Mouse (Mus musculus) heart, embryonic 11.5 days (tissue): ENCODE measurements around the gene Kctd19. TPM values are rescaled to one million over a fixed set of nuclear protein-coding genes. Genes with fewer than 3 reads are reported as not detected.

Experiments used
- ATAC-seq: fragments of 200-750 bp; cut with Nextera tagmentation; replicated peaks from 2 replicates; pipeline ENCODE4 v1.8.0; 2017; ENCODE audit warnings: moderate library complexity; ENCODE audit not compliant: insufficient number of reproducible peaks, low FRiP score, low TSS enrichment
- H3K27ac ChIP-seq: fragments of 300-500 bp; sonication (generic); 2 replicates; pipeline ENCODE4 v1.5.1; 2014; ENCODE audit warnings: mild to moderate bottlenecking, low read depth, low read length
- H3K27me3 ChIP-seq: fragments of 300-500 bp; sonication (generic); 2 replicates; pipeline ENCODE4 v1.6.1; 2014; ENCODE audit warnings: mild to moderate bottlenecking, low read length, mixed read lengths; ENCODE audit not compliant: control insufficient read depth, insufficient read depth
- H3K36me3 ChIP-seq: fragments of 300-500 bp; sonication (generic); 2 replicates; pipeline ENCODE4 v1.6.1; 2014; ENCODE audit warnings: mild to moderate bottlenecking, low read length, moderate library complexity, mixed read lengths; ENCODE audit not compliant: control insufficient read depth, insufficient read depth
- H3K4me1 ChIP-seq: fragments of 300-500 bp; sonication (generic); 2 replicates; pipeline ENCODE4 v1.6.1; 2014; ENCODE audit warnings: low read length; ENCODE audit not compliant: control insufficient read depth, insufficient read depth
- H3K4me2 ChIP-seq: fragments of 300-500 bp; sonication (generic); 2 replicates; pipeline ENCODE4 v1.6.1; 2014; ENCODE audit warnings: mild to moderate bottlenecking, moderate library complexity
- H3K4me3 ChIP-seq: fragments of 300-500 bp; sonication (generic); 2 replicates; pipeline ENCODE4 v1.5.1; 2014; ENCODE audit warnings: low read depth, low read length
- H3K9ac ChIP-seq: fragments of 300-500 bp; sonication (generic); 2 replicates; pipeline ENCODE4 v1.6.1; 2014; ENCODE audit warnings: mild to moderate bottlenecking, low read depth, low read length, moderate library complexity
- H3K9me3 ChIP-seq: fragments of 300-500 bp; sonication (generic); replicated peaks from 2 replicates; pipeline ENCODE4 v1.6.1; 2016; ENCODE audit warnings: low read length; ENCODE audit not compliant: control insufficient read depth
- WGBS: fragments of 180-500 bp; shearing (Covaris S2); extraction: QIAGEN DNeasy Blood & Tissue Kit; methylation state at CpG from one replicate; pipeline ENCODE4 v1.1.7; 2014; ENCODE audit not compliant: insufficient replicate concordance; 5-methylcytosine and 5-hydroxymethylcytosine counted together
- polyA plus RNA-seq: library from polyadenylated mRNA; unstranded; fragments of >200 nt; fragmentation: Nextera tagmentation; extraction: Ambion mirVana; gene quantifications from 2 replicates; pipeline ENCODE4 v1.2.1, GENCODE M21; 2014

The Kctd19 gene
- polyA plus RNA-seq, 1 experiment from 2014 or later, result not detected

DNA sequence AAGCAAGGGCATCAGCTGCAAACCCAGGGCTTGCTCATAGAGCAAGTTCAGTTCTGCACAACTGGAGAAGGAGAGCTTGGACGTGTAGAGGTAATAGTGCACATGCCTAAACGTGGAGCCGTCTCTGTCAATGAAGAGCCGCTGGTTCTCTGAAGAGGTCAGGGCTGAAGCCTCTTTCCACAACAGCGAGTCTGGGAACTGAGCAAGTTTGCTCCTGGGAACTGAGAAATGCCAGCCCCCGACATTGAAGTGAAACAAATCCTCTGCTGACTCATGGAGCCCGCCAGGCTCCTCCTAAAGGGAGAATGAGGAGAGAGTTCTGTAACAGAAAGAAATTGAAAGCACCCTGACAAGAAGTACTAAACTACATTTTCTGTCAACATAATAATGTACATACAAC lies 5.0 kb downstream of the Kctd19 start:
- peaks cover 2% of the 10 kb centered on the region for H3K4me1 ChIP-seq
- H3K9me3 ChIP-seq, result no peaks in the 10 kb centered on the region
- H3K9ac ChIP-seq, result no peak overlapping the region
- no peak overlapping the region for H3K4me2 ChIP-seq
- no peak for ATAC-seq
- H3K27ac ChIP-seq, result no peak overlapping the region
- WGBS, result 61% methylated on average over 7 of the region's 7 CpGs
- no peaks in the 10 kb centered on the region for H3K36me3 ChIP-seq
- H3K27me3 ChIP-seq, result peaks cover 10% of the 10 kb centered on the region
- no peak overlapping the region for H3K4me3 ChIP-seq

DNA sequence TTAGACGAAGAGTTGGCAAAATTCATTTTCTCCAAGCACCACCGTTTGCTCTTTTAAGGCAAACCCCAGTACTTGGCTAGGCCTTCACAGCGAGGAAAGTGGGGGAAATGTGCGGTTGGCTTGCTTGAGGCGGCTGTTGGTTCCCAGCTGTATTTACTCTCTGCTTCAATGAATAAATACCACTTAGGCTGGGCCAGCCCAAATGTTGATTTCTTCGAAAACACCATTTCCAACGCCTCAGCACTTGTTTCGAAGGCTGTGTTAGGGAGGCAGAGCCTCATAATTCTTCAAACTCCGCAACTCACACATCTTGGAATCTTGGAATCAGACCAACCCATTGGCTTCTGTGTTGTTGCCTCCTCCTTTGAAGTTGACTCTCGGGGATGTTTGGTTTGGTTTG lies 6.9 kb downstream of the Kctd19 start:
- H3K36me3 ChIP-seq, result no peaks in the 10 kb centered on the region
- WGBS, result 75% methylated on average over 10 of the region's 10 CpGs
- no peaks in the 10 kb centered on the region for H3K9me3 ChIP-seq
- no peak for ATAC-seq
- H3K27ac ChIP-seq, result no peak overlapping the region
- no peaks in the 10 kb centered on the region for H3K27me3 ChIP-seq
- H3K4me1 ChIP-seq, result no peaks in the 10 kb centered on the region
- no peak overlapping the region for H3K4me3 ChIP-seq
- H3K9ac ChIP-seq, result no peak overlapping the region
- H3K4me2 ChIP-seq, result no peak overlapping the region

DNA sequence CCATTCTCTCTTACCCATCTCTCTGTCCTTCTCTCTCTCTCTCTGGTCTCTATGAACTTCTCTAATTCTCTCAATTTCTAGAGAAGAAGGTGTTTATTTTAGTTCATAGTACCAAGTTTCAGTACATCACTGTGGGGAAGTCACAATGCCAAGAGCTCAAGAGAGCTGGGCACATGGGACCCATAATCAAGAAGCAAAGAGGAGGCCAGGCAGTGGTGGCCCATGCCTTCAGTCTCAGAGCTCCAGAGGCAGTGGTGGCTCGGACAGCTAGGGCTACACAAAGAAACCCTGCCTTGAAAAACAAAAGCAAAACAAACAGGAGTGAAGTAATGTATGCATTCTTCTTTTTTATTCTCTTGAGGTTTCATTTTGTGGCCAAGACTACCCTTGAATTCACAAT lies 8.8 kb downstream of the Kctd19 start:
- no peaks in the 10 kb centered on the region for H3K4me1 ChIP-seq
- no peak overlapping the region for H3K4me3 ChIP-seq
- ATAC-seq, result no peak
- H3K27ac ChIP-seq, result no peak overlapping the region
- H3K9me3 ChIP-seq, result no peaks in the 10 kb centered on the region
- WGBS, result 55% methylated on average over 1 of the region's 1 CpGs
- no peak overlapping the region for H3K9ac ChIP-seq
- H3K36me3 ChIP-seq, result no peaks in the 10 kb centered on the region
- H3K4me2 ChIP-seq, result no peak overlapping the region
- H3K27me3 ChIP-seq, result no peaks in the 10 kb centered on the region; the same call in 1 of the 2 replicates

DNA sequence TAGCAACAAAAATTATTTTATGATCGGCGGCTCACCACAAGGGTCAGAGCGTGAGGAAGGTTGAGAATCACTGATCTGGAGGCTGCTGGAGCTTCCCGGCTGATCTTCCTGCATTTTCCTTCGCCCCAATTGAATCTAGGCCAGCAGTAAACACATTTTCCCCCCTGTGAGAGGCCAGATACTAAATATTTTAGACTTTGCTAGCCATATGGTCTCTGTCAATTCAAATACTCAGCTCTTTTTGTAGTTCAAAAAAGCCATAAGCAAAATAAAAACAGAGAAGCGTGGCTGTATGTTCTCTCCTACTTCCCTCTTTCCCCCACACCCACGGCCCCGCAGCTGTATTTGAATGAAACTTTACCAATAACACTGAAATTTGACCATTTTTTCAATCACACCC lies 9.8 kb downstream of the Kctd19 start:
- no peak overlapping the region for H3K27ac ChIP-seq
- no peaks in the 10 kb centered on the region; the same call in 1 of the 2 replicates for H3K27me3 ChIP-seq
- ATAC-seq, result no peak
- H3K4me1 ChIP-seq, result no peaks in the 10 kb centered on the region
- no peaks in the 10 kb centered on the region for H3K9me3 ChIP-seq
- no peak overlapping the region for H3K4me2 ChIP-seq
- WGBS, result 85% methylated on average over 8 of the region's 8 CpGs
- no peaks in the 10 kb centered on the region for H3K36me3 ChIP-seq
- H3K4me3 ChIP-seq, result no peak overlapping the region
- no peak overlapping the region for H3K9ac ChIP-seq

DNA sequence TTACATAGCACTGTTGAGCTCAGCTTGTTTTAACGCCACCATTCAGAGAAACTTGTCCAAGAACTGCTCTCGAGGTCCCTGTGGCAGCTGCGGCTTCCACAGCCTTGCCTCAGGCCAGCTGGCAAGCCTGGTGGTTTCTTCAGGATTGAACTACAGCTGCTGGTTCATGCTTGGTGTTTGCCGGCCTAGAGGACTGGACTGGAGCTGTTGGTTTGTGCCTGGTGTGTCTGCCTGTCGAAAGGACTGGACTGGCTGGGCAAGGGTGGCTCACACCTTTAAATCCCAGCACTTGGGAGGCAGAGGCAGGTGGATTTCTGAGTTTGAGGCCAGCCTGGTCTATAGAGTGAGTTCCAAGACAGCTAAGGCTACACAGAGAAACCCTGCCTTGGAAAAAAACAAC lies 13.3 kb downstream of the Kctd19 start:
- no peak overlapping the region for H3K4me2 ChIP-seq
- no peak overlapping the region for H3K27ac ChIP-seq
- ATAC-seq, result no peak
- no peaks in the 10 kb centered on the region for H3K4me1 ChIP-seq
- H3K9me3 ChIP-seq, result no peaks in the 10 kb centered on the region
- H3K9ac ChIP-seq, result no peak overlapping the region
- no peaks in the 10 kb centered on the region for H3K36me3 ChIP-seq
- H3K27me3 ChIP-seq, result peaks cover 3% of the 10 kb centered on the region
- 75% methylated on average over 5 of the region's 5 CpGs for WGBS
- H3K4me3 ChIP-seq, result no peak overlapping the region

DNA sequence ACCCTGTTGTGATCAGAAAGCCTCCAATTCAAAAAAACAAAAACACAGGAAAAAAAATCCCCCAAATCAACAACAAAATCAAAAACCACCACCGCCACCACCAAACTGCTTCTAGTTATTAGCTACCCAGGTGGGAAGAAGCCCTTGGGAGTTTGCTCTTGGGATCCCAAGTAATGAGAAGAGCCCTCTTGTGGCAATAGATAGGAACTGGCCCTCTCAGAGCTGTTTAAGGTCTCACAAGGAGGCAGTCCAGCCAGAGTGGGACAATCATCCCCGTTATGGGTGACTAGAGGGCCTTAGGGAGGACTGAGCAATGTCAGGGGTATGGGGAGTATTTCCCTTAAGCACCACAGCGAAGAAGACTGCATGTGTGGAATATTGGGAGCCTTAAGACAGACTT lies 15.6 kb downstream of the Kctd19 start:
- Histone ChIP-seq H3K27ac (no peak overlapping the region), H3K4me3 (no peak overlapping the region), H3K36me3 (no peaks in the 10 kb centered on the region), H3K9ac (no peak overlapping the region), H3K4me2 (no peak overlapping the region), H3K27me3 (peaks cover 7% of the 10 kb centered on the region), H3K4me1 (no peaks in the 10 kb centered on the region), H3K9me3 (no peaks in the 10 kb centered on the region)
- no peak for ATAC-seq
- 36% methylated on average over 3 of the region's 3 CpGs for WGBS

DNA sequence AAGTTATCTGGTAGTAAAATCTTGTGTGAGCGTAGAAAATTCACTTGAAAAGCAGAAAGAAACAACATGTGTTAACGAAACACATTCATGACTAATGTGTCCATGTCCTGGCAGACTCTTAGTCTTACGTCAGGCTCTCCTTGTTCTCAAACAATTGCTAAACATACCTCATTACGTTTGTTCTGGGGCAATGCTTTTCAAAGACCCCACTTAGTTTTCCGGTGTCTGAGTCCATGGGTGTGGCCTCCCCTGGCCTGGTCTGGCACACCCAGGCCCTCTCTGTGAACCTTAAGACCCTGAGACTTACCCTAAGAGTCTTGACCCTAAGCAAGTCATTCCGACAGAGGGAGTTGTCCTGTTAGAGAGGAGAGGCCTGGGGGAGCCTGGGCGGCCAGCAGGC lies 19.4 kb downstream of the Kctd19 start:
- H3K4me1 ChIP-seq, result no peaks in the 10 kb centered on the region; the same call in 1 of the 2 replicates
- no peaks in the 10 kb centered on the region for H3K36me3 ChIP-seq
- WGBS, result 71% methylated on average over 7 of the region's 7 CpGs
- no peak for ATAC-seq
- peaks cover 12% of the 10 kb centered on the region for H3K27me3 ChIP-seq
- H3K9ac ChIP-seq, result no peak overlapping the region
- no peaks in the 10 kb centered on the region for H3K9me3 ChIP-seq
- H3K4me2 ChIP-seq, result no peak overlapping the region
- no peak overlapping the region for H3K4me3 ChIP-seq
- no peak overlapping the region for H3K27ac ChIP-seq

DNA sequence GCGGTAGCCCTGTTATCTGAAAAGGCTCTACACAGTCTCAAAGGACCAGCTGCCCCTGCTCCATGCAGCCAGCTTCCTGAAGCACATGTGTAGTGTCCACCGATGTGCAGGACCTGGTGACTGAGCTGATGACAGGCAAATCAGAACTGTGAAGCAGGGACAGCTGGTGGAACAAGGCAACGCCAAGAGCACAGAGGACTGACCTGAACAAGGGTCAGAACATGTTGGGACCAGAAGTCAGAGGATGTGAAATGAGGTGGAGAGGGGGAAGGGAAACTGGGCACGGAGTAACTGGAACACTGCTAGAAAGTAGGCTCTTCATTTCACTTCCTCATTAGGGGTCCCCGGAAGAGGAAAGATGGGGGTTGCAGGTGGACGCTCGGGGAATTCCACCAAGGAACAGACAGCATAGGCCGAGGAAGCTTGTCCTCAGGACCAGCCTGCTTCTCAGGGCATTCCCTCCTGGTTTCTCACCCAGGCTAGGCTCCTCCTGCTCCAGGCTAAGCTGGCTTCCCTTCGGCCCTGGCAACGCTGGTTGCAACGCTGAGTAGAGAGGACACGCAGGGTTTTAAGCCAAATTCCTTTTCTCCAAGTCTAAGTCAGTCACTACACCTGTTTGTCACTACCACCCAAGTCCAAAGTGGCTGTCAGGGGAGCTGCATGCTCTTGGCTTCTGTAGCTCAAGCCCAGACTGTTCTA lies 20.1 kb downstream of the Kctd19 start:
- Histone ChIP-seq H3K4me3 (no peak overlapping the region), H3K27ac (no peak overlapping the region), H3K9me3 (no peaks in the 10 kb centered on the region), H3K36me3 (no peaks in the 10 kb centered on the region), H3K4me1 (no peaks in the 10 kb centered on the region; the same call in 1 of the 2 replicates), H3K27me3 (peaks cover 12% of the 10 kb centered on the region), H3K9ac (no peak overlapping the region), H3K4me2 (no peak overlapping the region)
- WGBS, result 70% methylated on average over 12 of the region's 12 CpGs
- peak; percentile 46 for ATAC-seq

DNA sequence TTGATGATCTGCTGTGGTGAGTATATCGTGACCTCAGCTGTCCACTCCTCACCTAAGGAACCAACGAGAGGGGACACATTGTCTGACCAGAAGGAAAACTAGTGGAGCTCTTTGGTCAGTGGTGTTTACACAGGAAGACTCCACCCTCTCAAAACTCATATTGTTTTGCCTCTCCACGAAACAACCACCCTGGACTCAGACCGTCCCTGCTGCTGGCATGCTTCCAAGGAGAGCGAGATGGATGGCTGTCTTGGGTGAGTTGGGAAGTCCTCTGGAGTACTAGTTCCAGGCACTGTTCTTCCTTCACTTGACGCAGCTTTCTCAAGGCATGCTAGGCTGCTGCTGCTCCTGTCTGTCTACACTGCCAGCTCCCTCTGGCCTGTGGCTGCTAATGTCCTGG lies 24.2 kb downstream of the Kctd19 start:
- no peaks in the 10 kb centered on the region for H3K36me3 ChIP-seq
- H3K4me3 ChIP-seq, result no peak overlapping the region
- H3K9me3 ChIP-seq, result no peaks in the 10 kb centered on the region
- peaks cover 7% of the 10 kb centered on the region for H3K4me1 ChIP-seq
- no peak overlapping the region for H3K4me2 ChIP-seq
- H3K27ac ChIP-seq, result no peak overlapping the region
- WGBS, result 71% methylated on average over 6 of the region's 6 CpGs
- ATAC-seq, result no peak
- peaks cover 5% of the 10 kb centered on the region; the same call in 1 of the 2 replicates for H3K27me3 ChIP-seq
- no peak overlapping the region for H3K9ac ChIP-seq
